Mouse (Mus musculus): ENCODE results near the gene Rpl13.
"Not testable (repeated sequence)": the region's sequence is repeated elsewhere in the genome, so short reads cannot be mapped to it uniquely, and the experiment has no call there.

- TF ChIP-seq POLR2A (IDR thresholded peaks at IDR 0.05; ENCODE audit: borderline replicate concordance, extremely low read depth, low read depth, low read length); CTCF (IDR thresholded peaks at IDR 0.05; ENCODE audit: insufficient read depth, low read length): not testable (repeated sequence)
These were observed 705 bp downstream of the Rpl13 start for GRCm38 (mm10) chr8:123102855-123103254.

Measured in lung, adult 2 months (tissue).